Mouse (Mus musculus) liver, adult 2 months (tissue): ENCODE data around the gene Gm11020.

Source experiments
- CTCF ChIP-seq: fragments of 200-500 bp; IDR thresholded peaks from 2 replicates; pipeline ENCODE4 v1.5.1; 2011; ENCODE audit warnings: low read depth, low read length, control low read depth
- POLR2A ChIP-seq: fragments of 200-500 bp; IDR thresholded peaks from 2 replicates; pipeline ENCODE4 v1.6.1; 2011; ENCODE audit warnings: low read length, control low read depth; ENCODE audit not compliant: insufficient read depth; ENCODE audit errors: extremely low read depth

- no peak for TF ChIP-seq CTCF
- TF ChIP-seq POLR2A, result no peak
Measured at GRCm38 (mm10) chr8:104344622-104345021, 23.3 kb downstream of the Gm11020 start.
